ENCODE assay signal across 18 mouse cellular contexts in genomic region chr4:55622651-55623050, GRCm38 (mm10).
DNase-seq lines count a peak whose midpoint lies in the region; ATAC-seq lines count a peak whose summit lies in the region.
"Had no signal": no experiment of that assay in that cellular context is flagged by ENCODE, and none has a peak within 500 bp of the region (broad histone marks: within the 10 kb centered on the region; RNA-seq: fewer than 3 reads in every experiment).

No protein-coding gene starts in this region.

- no peak for ATAC-seq in heart, embryonic 11.5 days (replicated peaks; ENCODE audit: insufficient number of reproducible peaks, low FRiP score, low TSS enrichment)
- ATAC-seq: midbrain, embryonic 13.5 days; Patski had no signal

- no peaks in the 10 kb centered on the region for H3K36me3 ChIP-seq in heart, embryonic 11.5 days (ENCODE audit: control insufficient read depth, insufficient read depth, low read length)
- H3K36me3 ChIP-seq: embryonic facial prominence, embryonic 10.5 days; hindbrain, embryonic 10.5 days; limb, embryonic 12.5 days; liver, embryonic 13.5 days; midbrain, embryonic 13.5 days; neural tube, embryonic 12.5 days had no signal

- H3K4me2 ChIP-seq in heart, embryonic 11.5 days = no peak overlapping the region
- H3K4me2 ChIP-seq: limb, embryonic 12.5 days; liver, embryonic 13.5 days; midbrain, embryonic 13.5 days; neural tube, embryonic 12.5 days had no signal

- H3K9ac ChIP-seq in heart, embryonic 11.5 days (ENCODE audit: low read depth, low read length) = no peak overlapping the region
- H3K9ac ChIP-seq: limb, embryonic 12.5 days; liver, embryonic 13.5 days; midbrain, embryonic 13.5 days; neural tube, embryonic 12.5 days had no signal

- H3K4me1 ChIP-seq in heart, embryonic 11.5 days (ENCODE audit: control insufficient read depth, insufficient read depth, low read length) = no peaks in the 10 kb centered on the region
- H3K4me1 ChIP-seq in brown adipose tissue, adult 24 weeks (ENCODE audit: control insufficient read depth, insufficient read depth, insufficient read length, low read length) = peaks cover 17% of the 10 kb centered on the region
- H3K4me1 ChIP-seq: embryonic facial prominence, embryonic 10.5 days; hindbrain, embryonic 10.5 days; limb, embryonic 12.5 days; liver, embryonic 13.5 days; midbrain, embryonic 13.5 days; neural tube, embryonic 12.5 days had no signal

- H3K9me3 ChIP-seq in heart, embryonic 11.5 days (replicated peaks; ENCODE audit: control insufficient read depth, low read length) = no peaks in the 10 kb centered on the region
- H3K9me3 ChIP-seq: embryonic facial prominence, embryonic 10.5 days; hindbrain, embryonic 10.5 days; limb, embryonic 12.5 days; liver, embryonic 13.5 days; midbrain, embryonic 13.5 days; neural tube, embryonic 12.5 days had no signal

- DNase-seq in cerebellum, postnatal 14 days = peak; percentile 22 to 41
- DNase-seq in cerebellum, adult 8-10 months = no peak
- DNase-seq in heart, adult 8-10 months (ENCODE audit: low spot score) = peak; percentile 44
- peak; percentile 38 to 41 for DNase-seq in heart, postnatal 36 days
- no peak for DNase-seq in retina, embryonic 14.5 days (ENCODE audit: low spot score)
- DNase-seq: cerebellum, adult 11-12 months; kidney, adult 18-20 months; kidney, postnatal 10 days; thymus, postnatal 14 days had no signal

- no peak overlapping the region for H3K27ac ChIP-seq in heart, embryonic 11.5 days (ENCODE audit: low read depth, low read length)
- peak overlapping the region; percentile 69 for H3K27ac ChIP-seq in brown adipose tissue, adult 24 weeks (replicated peaks; ENCODE audit: low read depth, low read length)
- H3K27ac ChIP-seq: embryonic facial prominence, embryonic 10.5 days; hindbrain, embryonic 10.5 days; limb, embryonic 12.5 days; liver, embryonic 13.5 days; midbrain, embryonic 13.5 days; neural tube, embryonic 12.5 days had no signal

- H3K4me3 ChIP-seq in heart, embryonic 11.5 days (ENCODE audit: low read depth, low read length) = no peak overlapping the region
- H3K4me3 ChIP-seq in brown adipose tissue, adult 24 weeks (ENCODE audit: insufficient read depth, low read depth, low read length) = no peak overlapping the region
- H3K4me3 ChIP-seq: embryonic facial prominence, embryonic 10.5 days; hindbrain, embryonic 10.5 days; limb, embryonic 12.5 days; liver, embryonic 13.5 days; midbrain, embryonic 13.5 days; neural tube, embryonic 12.5 days had no signal

- 53% methylated on average over 4 of the region's 4 CpGs for WGBS in heart, embryonic 11.5 days (ENCODE audit: insufficient replicate concordance)

- intact Hi-C loops in heart, postnatal 36 days (cut with DNase I) = no loop called here

- H3K27me3 ChIP-seq in heart, embryonic 11.5 days (ENCODE audit: control insufficient read depth, insufficient read depth, low read length) = no peaks in the 10 kb centered on the region
- H3K27me3 ChIP-seq: limb, embryonic 12.5 days; liver, embryonic 13.5 days; midbrain, embryonic 13.5 days; neural tube, embryonic 12.5 days; Patski had no signal

Comparison
In these comparisons a context has a peak if more than half of its experiments do, and no peak if none do; other contexts are left out.
1. DNase-seq: peak in cerebellum, postnatal 14 days (2 of 2), heart, adult 8-10 months (single experiment) and heart, postnatal 36 days (2 of 2); none in cerebellum, adult 8-10 months (single experiment) and retina, embryonic 14.5 days (single experiment).